Mouse (Mus musculus) WW6 (cell line): ENCODE results near the gene AF366264.
"Not testable (repeated sequence)": the region's sequence is repeated elsewhere in the genome, so short reads cannot be mapped to it uniquely, and the experiment has no call there.

ENCODE experiments used
- DNase-seq: peaks from one replicate; pipeline ENCODE4 v3.0.0-alpha.2; 2013; ENCODE audit warnings: low read depth, low spot score

AF366264 gene

GRCm38 (mm10) chr8:13838289-13838688 is at the start of gene AF366264:
Gene AF366264 (minus strand): TSS chr8:13838389.
- DNase-seq = not testable (repeated sequence)

GRCm38 (mm10) chr8:13843286-13843685 is 5.1 kb upstream of the AF366264 start:
- DNase-seq = not testable (repeated sequence)

- DNase-seq = no peak
Observed at GRCm38 (mm10) chr8:13828598-13829172, 9.5 kb downstream of the AF366264 start.

GRCm38 (mm10) chr8:13799566-13799965 is 38.6 kb downstream of the AF366264 start:
- DNase-seq = no peak

- DNase-seq = no peak
Observed at GRCm38 (mm10) chr8:13797676-13798075, 40.5 kb downstream of the AF366264 start.

- DNase-seq = no peak
Observed at GRCm38 (mm10) chr8:13793746-13794101, 44.5 kb downstream of the AF366264 start.

- no peak for DNase-seq
Observed at GRCm38 (mm10) chr8:13793097-13793745, 45.0 kb downstream of the AF366264 start.

GRCm38 (mm10) chr8:13789606-13790005 is 48.6 kb downstream of the AF366264 start:
- DNase-seq = no peak

- DNase-seq = peak; percentile 96
Observed at GRCm38 (mm10) chr8:13785764-13786299, 52.4 kb downstream of the AF366264 start.

- DNase-seq = peak; percentile 92
Observed at GRCm38 (mm10) chr8:13785250-13785763, 52.9 kb downstream of the AF366264 start, which contains the start of gene Upf3a. Gene Upf3a (plus strand): TSS chr8:13785615.
